In the genomic region with DNA sequence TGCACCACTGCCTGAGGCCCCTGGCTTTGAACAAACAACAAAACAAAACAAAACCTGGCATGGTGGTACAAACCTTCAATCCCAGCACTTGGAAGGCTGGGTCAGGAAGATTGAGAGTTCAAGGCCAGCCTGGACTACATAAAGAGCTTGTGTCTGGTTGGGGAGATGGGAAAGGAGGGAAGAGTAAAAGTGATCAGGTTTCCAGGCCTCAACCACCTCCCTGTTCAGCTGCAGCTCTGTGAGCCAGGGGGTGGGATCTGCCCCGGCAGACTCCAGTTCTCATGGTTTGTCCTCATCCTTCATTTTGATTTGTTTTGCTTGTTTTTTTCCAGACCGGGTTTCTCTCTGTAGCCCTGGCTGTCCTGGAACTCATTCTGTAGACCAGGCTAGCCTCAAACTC, we compare ENCODE assay signal across 21 mouse cellular contexts. TPM values are rescaled to one million over a fixed set of nuclear protein-coding genes. Genes with fewer than 3 reads are reported as not detected.
DNase-seq lines count a peak whose midpoint lies in the region; ATAC-seq and TF ChIP-seq lines count a peak whose summit lies in the region.
"Had no signal": no experiment of that assay in that cellular context is flagged by ENCODE, and none has a peak within 500 bp of the region (broad histone marks: within the 10 kb centered on the region; RNA-seq: fewer than 3 reads in every experiment).

No protein-coding gene starts in this region.

- TF ChIP-seq RAD21 in MEL (IDR thresholded peaks at IDR 0.05; ENCODE audit: low read depth, low read length), result no peak

- H3K36me3 ChIP-seq in liver, embryonic 11.5 days (ENCODE audit: control insufficient read depth, insufficient read depth, low read length), result no peaks in the 10 kb centered on the region
- H3K36me3 ChIP-seq in E14TG2a.4 (ENCODE audit: insufficient read depth, low read length) (0 out of 2 replicates have a peak, but pooled peaks cover 3% of the 10 kb centered on the region), MEL (ENCODE audit: control insufficient read depth in 1 of 2, insufficient read depth in 2 of 2, low read length in 2 of 2) (peaks cover 0 to 15% of the 10 kb centered on the region in 2 experiments; a peak in 2 of 4 replicates)
- no peaks in the 10 kb centered on the region for H3K36me3 ChIP-seq in liver, embryonic 15.5 days (replicated peaks)
- H3K36me3 ChIP-seq: embryonic facial prominence, embryonic 12.5 days; heart, embryonic 15.5 days; hindbrain, embryonic 12.5 days; kidney, embryonic 15.5 days; limb, embryonic 12.5 days; neural tube, embryonic 15.5 days had no signal

- H3K79me2 ChIP-seq in MEL (ENCODE audit: control insufficient read depth, insufficient read depth, low read length, poor library complexity), result no peaks in the 10 kb centered on the region; the same call in 1 of the 2 replicates

- H3K9me3 ChIP-seq in liver, embryonic 11.5 days (ENCODE audit: control insufficient read depth, low read length), result no peaks in the 10 kb centered on the region
- no peaks in the 10 kb centered on the region for H3K9me3 ChIP-seq in E14TG2a.4 (ENCODE audit: low read length)
- no peaks in the 10 kb centered on the region for H3K9me3 ChIP-seq in MEL (replicated peaks; ENCODE audit: insufficient read depth, low read length)
- no peaks in the 10 kb centered on the region for H3K9me3 ChIP-seq in liver, embryonic 15.5 days (replicated peaks)
- H3K9me3 ChIP-seq: embryonic facial prominence, embryonic 12.5 days; forebrain, embryonic 13.5 days; heart, embryonic 15.5 days; hindbrain, embryonic 12.5 days; kidney, embryonic 15.5 days; limb, embryonic 12.5 days; neural tube, embryonic 15.5 days had no signal

- peak overlapping the region; percentile 54; the same call in 1 of the 2 replicates for H3K27ac ChIP-seq in liver, embryonic 11.5 days (ENCODE audit: low read depth, low read length)
- peak overlapping the region; percentile 22; the same call in 1 of the 2 replicates for H3K27ac ChIP-seq in MEL (ENCODE audit: control insufficient read depth, low read depth, low read length)
- H3K27ac ChIP-seq in liver, embryonic 15.5 days (replicated peaks), result peak overlapping the region; percentile 35
- H3K27ac ChIP-seq: embryonic facial prominence, embryonic 12.5 days; forebrain, embryonic 13.5 days; hindbrain, embryonic 12.5 days; kidney, embryonic 15.5 days; limb, embryonic 12.5 days; neural tube, embryonic 15.5 days had no signal

- H3K4me1 ChIP-seq in liver, embryonic 11.5 days (replicated peaks; ENCODE audit: control insufficient read depth, insufficient read depth, low read length), result peaks cover 37% of the 10 kb centered on the region
- H3K4me1 ChIP-seq in E14TG2a.4 (replicated peaks; ENCODE audit: low read depth, low read length) (peaks cover 98% of the 10 kb centered on the region), MEL (ENCODE audit: control insufficient read depth in 1 of 2, insufficient read depth in 2 of 2, low read length in 2 of 2) (peaks cover 9 to 28% of the 10 kb centered on the region in 2 experiments)
- peaks cover 62% of the 10 kb centered on the region for H3K4me1 ChIP-seq in liver, embryonic 15.5 days (replicated peaks)
- H3K4me1 ChIP-seq: hindbrain, embryonic 12.5 days had no signal

- no peak overlapping the region for H3K9ac ChIP-seq in liver, embryonic 11.5 days (ENCODE audit: low read depth, low read length)
- no peak overlapping the region for H3K9ac ChIP-seq in MEL (ENCODE audit: control insufficient read depth, low read depth, low read length, poor library complexity, severe bottlenecking)
- H3K9ac ChIP-seq in liver, embryonic 15.5 days, result no peak overlapping the region
- H3K9ac ChIP-seq: embryonic facial prominence, embryonic 12.5 days; forebrain, embryonic 13.5 days; heart, embryonic 15.5 days; hindbrain, embryonic 12.5 days; kidney, embryonic 15.5 days; limb, embryonic 12.5 days; neural tube, embryonic 15.5 days had no signal

- no peaks in the 10 kb centered on the region for H3K27me3 ChIP-seq in liver, embryonic 11.5 days (replicated peaks; ENCODE audit: control insufficient read depth, insufficient read depth, low read length)
- H3K27me3 ChIP-seq in E14TG2a.4 (ENCODE audit: insufficient read depth, low read length), result no peaks in the 10 kb centered on the region
- no peaks in the 10 kb centered on the region for H3K27me3 ChIP-seq in MEL (ENCODE audit: control insufficient read depth in 1 of 2, insufficient read depth in 2 of 2, low read length in 2 of 2)
- no peaks in the 10 kb centered on the region for H3K27me3 ChIP-seq in liver, embryonic 15.5 days
- H3K27me3 ChIP-seq: embryonic facial prominence, embryonic 12.5 days; forebrain, embryonic 13.5 days; heart, embryonic 15.5 days; hindbrain, embryonic 12.5 days; kidney, embryonic 15.5 days; limb, embryonic 12.5 days; neural tube, embryonic 15.5 days had no signal

- TF ChIP-seq CTCF in E14TG2a.4 (conservative IDR thresholded peaks at IDR 0.05; ENCODE audit: low read length), result no peak
- no peak for TF ChIP-seq CTCF in MEL (IDR thresholded peaks at IDR 0.05 in 2 of 3, conservative IDR thresholded peaks at IDR 0.05 in 1 of 3; ENCODE audit: control insufficient read depth in 1 of 3, insufficient read depth in 1 of 3, low read depth in 2 of 3, low read length in 3 of 3, poor library complexity in 1 of 3, severe bottlenecking in 1 of 3)

- H3K4me3 ChIP-seq in liver, embryonic 11.5 days (ENCODE audit: low read depth, low read length), result no peak overlapping the region
- H3K4me3 ChIP-seq in E14TG2a.4 (replicated peaks; ENCODE audit: low read length), result peak overlapping the region; percentile 81
- no peak overlapping the region for H3K4me3 ChIP-seq in MEL (ENCODE audit: control insufficient read depth in 1 of 2, insufficient read depth in 1 of 2, low read depth in 2 of 2, low read length in 2 of 2)
- H3K4me3 ChIP-seq in liver, embryonic 15.5 days (replicated peaks), result no peak overlapping the region
- H3K4me3 ChIP-seq: embryonic facial prominence, embryonic 12.5 days; erythroblast, embryonic 14.5 days; forebrain, embryonic 13.5 days; heart, embryonic 15.5 days; hindbrain, embryonic 12.5 days; kidney, embryonic 15.5 days; limb, embryonic 12.5 days; neural tube, embryonic 15.5 days had no signal

- DNase-seq in liver, embryonic 11.5 days (ENCODE audit: low spot score), result no peak
- no peak for DNase-seq in liver
- DNase-seq in MEL (ENCODE audit: low read depth, low spot score), result no peak
- DNase-seq in layer of hippocampus, adult 9-11 months, result no peak
- DNase-seq in heart, adult 18-20 months, result no peak
- DNase-seq: adrenal gland, adult 2 months; cerebellum, postnatal 10 days; gastrocnemius, postnatal 14 days; lung, adult 2 months had no signal

- WGBS in liver, embryonic 11.5 days, result 72% methylated on average over 2 of the region's 2 CpGs
- 33% methylated on average over 2 of the region's 2 CpGs for WGBS in liver, embryonic 15.5 days (ENCODE audit: insufficient replicate concordance)

- ATAC-seq in liver, embryonic 11.5 days (replicated peaks; ENCODE audit: low FRiP score), result no peak
- ATAC-seq in liver, embryonic 15.5 days (ENCODE audit: insufficient read depth), result no peak
- ATAC-seq in frontal cortex, adult (ENCODE audit: low TSS enrichment), result no peak
- ATAC-seq: forebrain, embryonic 13.5 days; midbrain, embryonic 16.5 days had no signal

- no peak for TF ChIP-seq EP300 in MEL (IDR thresholded peaks at IDR 0.05; ENCODE audit: low read depth in 1 of 2, low read length in 2 of 2)

- no peak for TF ChIP-seq POLR2A in MEL (IDR thresholded peaks at IDR 0.05; ENCODE audit: control insufficient read depth in 1 of 2, insufficient read depth in 1 of 2, low read depth in 1 of 2, low read length in 2 of 2, poor library complexity in 1 of 2)

- H3K4me2 ChIP-seq in liver, embryonic 11.5 days, result no peak overlapping the region
- H3K4me2 ChIP-seq in liver, embryonic 15.5 days, result no peak overlapping the region
- H3K4me2 ChIP-seq: embryonic facial prominence, embryonic 12.5 days; forebrain, embryonic 13.5 days; heart, embryonic 15.5 days; hindbrain, embryonic 12.5 days; kidney, embryonic 15.5 days; limb, embryonic 12.5 days; neural tube, embryonic 15.5 days had no signal

TF ChIP-seq in MEL, 35 proteins besides CTCF, POLR2A, EP300 and RAD21 (continues in another document):
- TF ChIP-seq POLR2AphosphoS2 (IDR thresholded peaks at IDR 0.05; ENCODE audit: low read length), result no peak
- TF ChIP-seq ZKSCAN1 (IDR thresholded peaks at IDR 0.05; ENCODE audit: low read depth, low read length), result no peak
- no peak for TF ChIP-seq MYB (IDR thresholded peaks at IDR 0.05; ENCODE audit: low read depth, low read length)
- TF ChIP-seq GABPA (IDR thresholded peaks at IDR 0.05; ENCODE audit: low read depth, low read length), result no peak

RNA-seq across cellular contexts. Expression of gene Sh3bgrl3, which starts 12.1 kb away (rescaled TPM):
- 257 and 281 TPM in 2 replicates for polyA plus RNA-seq in liver, embryonic 11.5 days (2014; fragmentation: Nextera tagmentation; extraction: Ambion mirVana)
- total RNA-seq in MEL (2012; rRNA removed), result 122 and 126 TPM in 2 replicates
- polyA plus RNA-seq in MEL (2012; ENCODE audit: insufficient read depth in 1 of 2, insufficient read length in 2 of 2, low read depth in 1 of 2, low replicate concordance in 2 of 2, missing spikeins in 1 of 2), result 100 to 1,000 TPM in 1 of 2 experiments, not detected in 1; 414 TPM
- polyA plus RNA-seq in liver, embryonic 15.5 days (2015; fragmentation: Nextera tagmentation; extraction: Ambion mirVana), result 151 and 166 TPM in 2 replicates
- 10 to 100 TPM; 34.0 to 42.8 TPM for total RNA-seq in heart, adult 18-20 months (2021)

RNA-seq across cellular contexts. Expression of gene Ubxn11, which starts 14.1 kb away (rescaled TPM):
- 5.6 and 7.0 TPM in 2 replicates for polyA plus RNA-seq in liver, embryonic 11.5 days (2014; fragmentation: Nextera tagmentation; extraction: Ambion mirVana)
- total RNA-seq in MEL (2012; rRNA removed), result 2.6 and 5.4 TPM in 2 replicates
- 10 to 100 TPM in 1 of 2 experiments, not detected in 1; 11.9 TPM for polyA plus RNA-seq in MEL (2012; ENCODE audit: insufficient read depth in 1 of 2, insufficient read length in 2 of 2, low read depth in 1 of 2, low replicate concordance in 2 of 2, missing spikeins in 1 of 2)
- 1.8 and 2.1 TPM in 2 replicates for polyA plus RNA-seq in liver, embryonic 15.5 days (2015; fragmentation: Nextera tagmentation; extraction: Ambion mirVana)
- 1 to 10 TPM; 2.0 to 2.4 TPM for total RNA-seq in heart, adult 18-20 months (2021)

RNA-seq across cellular contexts. Expression of gene Cd52, which starts 21.6 kb away (rescaled TPM):
- polyA plus RNA-seq in liver, embryonic 11.5 days (2014; fragmentation: Nextera tagmentation; extraction: Ambion mirVana), result 16.4 TPM in 2 replicates
- total RNA-seq in MEL (2012; rRNA removed), result 0.52 and 1.3 TPM in 2 replicates
- under 1 TPM in 1 of 2 experiments, not detected in 1; 0.86 TPM for polyA plus RNA-seq in MEL (2012; ENCODE audit: insufficient read depth in 1 of 2, insufficient read length in 2 of 2, low read depth in 1 of 2, low replicate concordance in 2 of 2, missing spikeins in 1 of 2)
- polyA plus RNA-seq in liver, embryonic 15.5 days (2015; fragmentation: Nextera tagmentation; extraction: Ambion mirVana), result 47.4 and 51.5 TPM in 2 replicates
- total RNA-seq in heart, adult 18-20 months (2021), result 10 to 100 TPM in 1 of 2 experiments, 1 to 10 TPM in 1; 5.8 to 20.9 TPM

RNA-seq across cellular contexts. Expression of gene Crybg2, which starts 55.9 kb away (rescaled TPM):
- 1.2 and 1.7 TPM in 2 replicates for polyA plus RNA-seq in liver, embryonic 11.5 days (2014; fragmentation: Nextera tagmentation; extraction: Ambion mirVana)
- 0.65 and 0.72 TPM in 2 replicates for total RNA-seq in MEL (2012; rRNA removed)
- polyA plus RNA-seq in MEL (2012; ENCODE audit: insufficient read depth in 1 of 2, insufficient read length in 2 of 2, low read depth in 1 of 2, low replicate concordance in 2 of 2, missing spikeins in 1 of 2), result 1 to 10 TPM in 1 of 2 experiments, not detected in 1; 2.3 TPM
- 0.59 TPM in 1 of 2 replicates, not detected in the other for polyA plus RNA-seq in liver, embryonic 15.5 days (2015; fragmentation: Nextera tagmentation; extraction: Ambion mirVana)
- under 1 TPM in 1 of 2 experiments, not detected in 1; 0.08 TPM for total RNA-seq in heart, adult 18-20 months (2021)
- total RNA-seq: gastrocnemius, postnatal 14 days had no signal
- polyA plus RNA-seq: erythroblast, embryonic 14.5 days had no signal
